Mouse (Mus musculus) left cerebral cortex, postnatal 10 days (tissue): ENCODE measurements around the gene Tst. TPM values are rescaled to one million over a fixed set of nuclear protein-coding genes. Genes with fewer than 3 reads are reported as not detected.

ENCODE experiments used
- DNase-seq, 2 experiments: peaks; one replicate each; pipeline ENCODE4 v3.0.0; 2021 to 2022; ENCODE audit warnings: low spot score in 2 of 2, mixed read lengths in 1 of 2; ENCODE audit errors: extremely low spot score in 1 of 2
- intact Hi-C: fragments of 180-260 bp; cut with DNase I; formaldehyde crosslinking; loops from one replicate; pipeline ENCODE4 v1.15.1; 2025
- total RNA-seq, 2 experiments: library from RNA; stranded (reverse); gene quantifications; 2 replicates each; pipeline ENCODE4 v1.2.3; 2021

Gene Tst
- 10 to 100 TPM; 33.8 to 42.9 TPM for total RNA-seq

- peak; percentile 88 to 93 for DNase-seq
- intact Hi-C loops = loop anchor here (5.0 kb wide), 1 partner anchor 33 kb away; no protein-coding TSS in a partner anchor
These were observed at the start of gene Tst for GRCm38 (mm10) chr15:78405517-78406211. TSS of gene Tst (minus strand) at chr15:78405907.

GRCm38 (mm10) chr15:78455168-78455567, 49.5 kb upstream of the Tst start:
- intact Hi-C loops = no loop called here
- no peak for DNase-seq

GRCm38 (mm10) chr15:78452929-78453328, 47.2 kb upstream of the Tst start:
- intact Hi-C loops = no loop called here
- DNase-seq = no peak

- intact Hi-C loops = no loop called here
- DNase-seq = no peak
These were observed 45.5 kb upstream of the Tst start for GRCm38 (mm10) chr15:78451201-78451600.

DNA sequence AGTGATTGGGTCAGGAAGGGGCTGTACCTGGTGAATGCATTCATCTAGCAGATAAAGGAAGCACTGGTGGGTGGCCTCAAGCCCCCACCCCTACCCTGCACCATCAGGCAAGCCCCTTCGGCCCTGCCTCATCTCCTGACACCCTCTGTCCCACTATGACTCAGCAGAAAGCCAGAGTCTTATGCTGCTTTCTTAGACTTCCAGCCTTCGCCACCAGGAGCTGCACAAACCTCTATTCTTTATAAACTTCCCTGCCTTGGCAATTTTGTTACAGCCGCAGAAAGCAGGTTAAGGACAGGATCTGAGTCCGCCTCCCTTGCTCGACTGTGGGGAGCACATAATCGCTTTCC, 44.7 kb upstream of the Tst start:
- intact Hi-C loops = no loop called here
- DNase-seq = no peak

- peak in 1 of 2 experiments; percentile 67 for DNase-seq
These were observed 44.1 kb upstream of the Tst start for GRCm38 (mm10) chr15:78449694-78450418.

GRCm38 (mm10) chr15:78449131-78449530, 43.4 kb upstream of the Tst start:
- no peak for DNase-seq
- intact Hi-C loops = loop anchor here (5.0 to 10.0 kb wide), 3 partner anchors 83 to 264 kb away; partner anchors contain the start of gene C1qtnf6

More at GRCm38 (mm10) chr15:78449694-78450418, 44.1 kb upstream of the Tst start:
- intact Hi-C loops = loop anchor here (5.0 to 10.0 kb wide), 3 partner anchors 82 to 265 kb away; partner anchors contain the start of gene C1qtnf6

- DNase-seq = peak; percentile 89 to 96
- intact Hi-C loops = loop anchor here (2.0 to 10.0 kb wide), 4 partner anchors 84 to 297 kb away; partner anchors contain the start of gene C1qtnf6
These were observed 42.2 kb upstream of the Tst start for GRCm38 (mm10) chr15:78447746-78448535.

GRCm38 (mm10) chr15:78447121-78447520, 41.4 kb upstream of the Tst start:
- no peak for DNase-seq
- intact Hi-C loops = loop anchor here (2.0 to 10.0 kb wide), 4 partner anchors 85 to 298 kb away; partner anchors contain the start of gene C1qtnf6

DNA sequence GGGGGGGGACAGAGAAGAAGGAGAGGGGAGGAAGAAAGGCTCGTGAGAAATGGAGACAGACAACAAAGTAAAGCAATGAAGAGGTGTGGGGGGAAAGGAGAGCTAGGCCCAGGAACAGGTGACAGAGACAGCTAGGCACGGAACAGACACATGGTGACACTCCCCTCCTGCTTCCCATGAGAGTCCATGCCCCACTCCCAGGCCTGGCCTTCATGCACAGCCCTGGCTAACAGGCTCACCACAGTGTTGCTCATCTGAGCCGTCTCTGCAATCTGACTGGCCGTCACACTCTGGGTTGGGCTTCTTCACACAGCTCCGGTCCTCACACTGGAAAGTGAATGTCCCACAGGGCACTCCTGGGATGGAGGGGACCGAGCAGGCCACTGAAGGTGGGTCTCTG, 38.1 kb upstream of the Tst start:
- no peak for DNase-seq
- intact Hi-C loops = loop anchor here (10.0 kb wide), 1 partner anchor 259 kb away; no protein-coding TSS in a partner anchor

- no peak for DNase-seq
- intact Hi-C loops = loop anchor here (10.0 kb wide), 1 partner anchor 257 kb away; no protein-coding TSS in a partner anchor
These were observed 36.5 kb upstream of the Tst start for GRCm38 (mm10) chr15:78442231-78442630.

DNA sequence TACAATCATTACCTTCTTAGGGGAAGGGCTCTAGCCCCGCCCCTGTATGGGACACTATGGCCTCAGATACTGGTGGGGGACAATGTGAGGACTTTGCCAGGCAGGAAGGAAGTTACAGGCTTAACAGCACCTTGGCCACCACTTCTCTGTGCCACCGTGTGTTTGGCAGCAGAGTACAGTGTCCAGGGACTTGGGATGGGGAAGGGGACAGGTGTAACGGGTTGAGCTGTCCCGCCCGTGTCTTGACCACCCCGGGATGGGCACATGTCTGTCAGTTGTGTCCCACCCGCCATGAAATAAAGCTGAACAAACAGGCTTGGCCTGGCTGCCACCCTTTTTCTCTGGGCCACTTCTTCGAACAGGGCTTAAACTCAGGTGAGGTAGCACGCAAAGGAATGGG, 33.3 kb upstream of the Tst start:
- DNase-seq = peak in 1 of 2 experiments; percentile 29
- intact Hi-C loops = loop anchor here (5.0 kb wide), 1 partner anchor 182 kb away; no protein-coding TSS in a partner anchor

DNA sequence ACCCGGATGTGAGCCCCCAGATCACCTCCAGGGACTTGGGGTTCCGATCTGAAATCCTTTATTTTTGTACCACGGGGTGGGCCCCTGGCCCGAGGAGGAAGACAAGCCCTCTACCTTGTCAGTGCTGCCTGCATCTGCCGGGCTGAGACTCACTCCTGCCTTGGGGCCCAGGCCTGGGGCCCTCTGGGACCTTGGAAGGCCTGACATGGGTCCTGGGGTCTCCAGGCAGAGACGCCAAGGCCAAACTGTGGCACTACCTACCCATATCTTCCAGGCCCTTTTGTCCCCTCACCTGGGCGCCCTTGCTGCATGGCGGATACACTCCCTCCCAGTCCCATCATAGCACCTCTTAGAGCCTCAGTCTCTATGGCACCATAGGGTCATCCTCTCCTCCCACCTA, 32.8 kb upstream of the Tst start:
- DNase-seq = peak in 1 of 2 experiments; percentile 30
- intact Hi-C loops = loop anchor here (5.0 kb wide), 1 partner anchor 181 kb away; no protein-coding TSS in a partner anchor

- intact Hi-C loops = loop anchor here (5.0 kb wide), 1 partner anchor 181 kb away; no protein-coding TSS in a partner anchor
- peak in 1 of 2 experiments; percentile 33 for DNase-seq
These were observed 32.3 kb upstream of the Tst start for GRCm38 (mm10) chr15:78438018-78438394.

GRCm38 (mm10) chr15:78437237-78438017, 31.7 kb upstream of the Tst start:
- peak in 1 of 2 experiments; percentile 76 for DNase-seq
- intact Hi-C loops = loop anchor here (5.0 kb wide), 1 partner anchor 180 kb away; no protein-coding TSS in a partner anchor

DNA sequence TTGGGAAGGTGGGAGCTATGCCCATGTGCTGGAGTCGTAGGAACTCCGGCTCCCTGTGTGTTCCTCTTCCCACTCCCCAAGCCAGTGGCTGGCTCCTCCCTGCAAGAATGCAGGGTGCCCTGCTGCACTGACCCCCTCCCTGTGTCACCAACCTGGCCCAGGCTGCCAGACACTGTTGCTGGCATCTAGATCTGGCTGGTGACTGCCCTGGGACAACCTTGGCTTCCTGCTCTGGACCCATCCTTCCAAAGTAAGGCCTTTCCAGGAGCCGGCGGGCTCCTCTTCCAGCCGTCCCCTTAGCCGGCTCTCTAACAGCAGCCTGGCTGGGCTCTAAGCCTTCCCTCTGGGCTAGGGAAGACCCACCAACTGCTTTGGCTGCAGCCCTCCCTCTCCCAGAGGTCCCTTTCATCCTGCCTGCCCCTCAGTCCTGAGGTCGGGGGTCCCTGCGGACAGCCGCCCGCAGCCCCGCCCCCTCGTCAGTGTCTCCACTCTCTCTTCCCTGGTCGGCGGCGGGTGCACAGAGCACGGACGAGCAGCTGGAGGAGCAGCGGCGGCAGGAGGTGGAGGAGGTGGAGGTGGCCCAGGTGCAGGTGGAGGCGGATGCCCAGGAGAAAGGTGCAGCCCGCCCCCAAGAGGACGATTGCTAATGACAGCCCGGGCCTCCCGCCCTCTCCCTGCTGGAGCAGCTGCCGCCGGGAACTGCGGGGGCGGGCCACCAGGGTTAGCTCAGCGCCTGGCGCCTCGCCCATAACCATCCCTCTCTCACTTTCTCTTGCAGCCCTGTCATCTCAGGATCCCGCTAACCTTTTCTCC, 30.9 kb upstream of the Tst start:
- DNase-seq = peak; percentile 71 to 94
- intact Hi-C loops = loop anchor here (5.0 kb wide), 1 partner anchor 179 kb away; no protein-coding TSS in a partner anchor

- peak in 1 of 2 experiments; percentile 52 for DNase-seq
- intact Hi-C loops = loop anchor here (5.0 kb wide), 1 partner anchor 178 kb away; no protein-coding TSS in a partner anchor
These were observed 30.0 kb upstream of the Tst start for GRCm38 (mm10) chr15:78435681-78436080.
